Mouse (Mus musculus) embryonic facial prominence, embryonic 14.5 days (tissue): ENCODE results near the gene Spock2. TPM values are rescaled to one million over a fixed set of nuclear protein-coding genes. Genes with fewer than 3 reads are reported as not detected.

ENCODE experiments used
- ATAC-seq: fragments of 200-750 bp; cut with Nextera tagmentation; 2 replicates; pipeline ENCODE4 v1.8.0; 2017; ENCODE audit warnings: low read depth, moderate number of reproducible peaks, moderate TSS enrichment
- DNase-seq: peaks from one replicate; pipeline ENCODE4 v3.0.0-alpha.2; 2015; ENCODE audit warnings: low spot score
- H3K27ac ChIP-seq: fragments of 300-500 bp; sonication (generic); replicated peaks from 2 replicates; pipeline ENCODE4 v1.5.1; 2014; ENCODE audit warnings: low read depth, mild to moderate bottlenecking, low read length, moderate library complexity
- H3K27me3 ChIP-seq: fragments of 300-500 bp; sonication (generic); replicated peaks from 2 replicates; pipeline ENCODE4 v1.6.1; 2014; ENCODE audit warnings: low read length; ENCODE audit not compliant: control insufficient read depth, insufficient read depth
- H3K36me3 ChIP-seq: fragments of 300-500 bp; sonication (generic); 2 replicates; pipeline ENCODE4 v1.6.1; 2014; ENCODE audit warnings: low read length, mixed read lengths; ENCODE audit not compliant: control insufficient read depth, insufficient read depth
- H3K4me1 ChIP-seq: fragments of 300-500 bp; sonication (generic); 2 replicates; pipeline ENCODE4 v1.6.1; 2014; ENCODE audit warnings: antibody characterized with exemption, low read length; ENCODE audit not compliant: control insufficient read depth, insufficient read depth
- H3K4me2 ChIP-seq: fragments of 300-500 bp; sonication (generic); 2 replicates; pipeline ENCODE4 v1.6.1; 2014; ENCODE audit warnings: low read depth, mild to moderate bottlenecking, low read length, moderate library complexity, mixed read lengths
- H3K4me3 ChIP-seq: fragments of 300-500 bp; sonication (generic); 2 replicates; pipeline ENCODE4 v1.5.1; 2014; ENCODE audit warnings: low read depth, mild to moderate bottlenecking, low read length
- H3K9ac ChIP-seq: fragments of 300-500 bp; sonication (generic); 2 replicates; pipeline ENCODE4 v1.6.1; 2014; ENCODE audit warnings: low read depth, mild to moderate bottlenecking, low read length, moderate library complexity, mixed read lengths
- H3K9me3 ChIP-seq: fragments of 300-500 bp; sonication (generic); 2 replicates; pipeline ENCODE4 v1.6.1; 2016; ENCODE audit warnings: low read length; ENCODE audit not compliant: control insufficient read depth
- WGBS: fragments of 180-500 bp; shearing (Covaris S2); extraction: QIAGEN DNeasy Blood & Tissue Kit; methylation state at CpG from one replicate; pipeline ENCODE4 v1.1.7; 2014; 5-methylcytosine and 5-hydroxymethylcytosine counted together
- polyA plus RNA-seq: library from polyadenylated mRNA; unstranded; fragments of >200 nt; fragmentation: Nextera tagmentation; extraction: Ambion mirVana; gene quantifications from 2 replicates; pipeline ENCODE4 v1.2.1, GENCODE M21; 2014

Spock2 gene
- polyA plus RNA-seq, 1 experiment from 2014 or later: 8.8 TPM

DNA sequence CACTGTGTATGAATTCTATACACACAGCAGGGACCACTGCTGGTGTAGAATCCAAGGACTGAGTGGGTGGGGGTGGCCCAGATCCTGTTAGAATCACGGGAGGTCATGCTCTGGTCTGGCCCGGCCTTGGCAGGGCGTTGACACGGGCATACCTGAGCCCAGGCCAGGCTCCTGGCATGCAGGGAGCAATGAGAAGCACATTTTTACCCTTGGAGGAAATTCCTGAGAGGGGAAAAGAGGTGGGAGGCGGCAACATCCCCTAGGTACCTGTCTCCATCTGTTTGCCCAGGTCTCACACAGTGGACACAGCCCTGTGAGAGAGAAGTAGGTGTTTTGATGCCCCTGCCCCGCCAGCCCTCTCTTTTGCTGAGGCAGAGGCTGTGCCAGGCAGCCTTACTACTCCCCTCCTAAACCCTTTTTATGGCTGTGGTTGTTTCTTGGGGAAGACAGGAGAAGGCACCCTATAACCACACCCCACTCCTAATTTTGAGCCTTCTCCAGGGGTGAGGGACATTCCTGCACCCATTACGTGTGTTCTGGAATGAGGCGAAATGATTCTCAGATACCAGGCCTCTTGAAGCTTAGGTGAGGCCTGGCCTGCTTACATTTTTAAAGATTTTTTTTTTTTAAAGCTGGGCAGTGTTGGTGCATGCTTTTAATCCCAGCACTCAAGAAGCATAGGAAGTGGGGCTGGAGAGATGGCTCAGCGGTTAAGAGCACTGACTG, 8.1 kb downstream of the Spock2 start:
- H3K9ac ChIP-seq: no peak overlapping the region
- no peak overlapping the region for H3K4me3 ChIP-seq
- no peaks in the 10 kb centered on the region; the same call in 1 of the 2 replicates for H3K27me3 ChIP-seq
- WGBS: 88% methylated on average over 9 of the region's 9 CpGs
- H3K4me1 ChIP-seq: peaks cover 9% of the 10 kb centered on the region
- DNase-seq (no peak), ATAC-seq (no peak)
- H3K9me3 ChIP-seq: no peaks in the 10 kb centered on the region
- H3K36me3 ChIP-seq: no peaks in the 10 kb centered on the region
- H3K4me2 ChIP-seq: no peak overlapping the region
- H3K27ac ChIP-seq: no peak overlapping the region

- no peak overlapping the region for H3K27ac ChIP-seq
Measured at GRCm38 (mm10) chr10:60115345-60116185, 9.5 kb downstream of the Spock2 start.

DNA sequence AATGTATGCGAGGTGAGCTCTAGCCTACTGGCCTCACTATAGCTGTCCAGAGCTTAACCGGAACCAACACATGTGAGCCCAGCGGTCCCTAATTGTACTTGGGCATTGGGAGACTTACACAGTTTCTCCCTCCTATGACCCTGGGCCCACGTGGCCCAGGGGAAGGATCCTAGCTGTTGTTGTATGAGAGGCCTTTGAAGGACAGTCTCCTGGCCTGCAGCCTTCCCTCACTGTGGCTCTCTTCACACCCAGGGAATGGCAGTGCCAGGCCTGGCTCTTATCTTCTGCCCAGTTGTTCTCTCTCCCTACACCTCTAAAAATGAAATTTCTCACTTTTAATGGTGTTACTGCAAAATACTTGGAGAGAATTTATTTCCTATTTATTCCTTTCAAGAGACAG, 11.0 kb downstream of the Spock2 start:
- Histone ChIP-seq H3K36me3 (no peaks in the 10 kb centered on the region), H3K4me1 (peaks cover 9% of the 10 kb centered on the region), H3K27me3 (no peaks in the 10 kb centered on the region), H3K9me3 (no peaks in the 10 kb centered on the region), H3K4me3 (no peak overlapping the region), H3K9ac (no peak overlapping the region), H3K27ac (no peak overlapping the region), H3K4me2 (no peak overlapping the region)
- WGBS: 50% methylated on average over 4 of the region's 4 CpGs
- DNase-seq (no peak), ATAC-seq (no peak)

More at GRCm38 (mm10) chr10:60115345-60116185, 9.5 kb downstream of the Spock2 start:
- peak overlapping the region; percentile 40 for H3K4me2 ChIP-seq
- no peak overlapping the region for H3K4me3 ChIP-seq
- H3K9me3 ChIP-seq: no peaks in the 10 kb centered on the region
- peak; percentile 83 for ATAC-seq
- no peaks in the 10 kb centered on the region for H3K36me3 ChIP-seq
- peak overlapping the region; percentile 15; the same call in 1 of the 2 replicates for H3K9ac ChIP-seq
- no peaks in the 10 kb centered on the region for H3K27me3 ChIP-seq
- H3K4me1 ChIP-seq: peaks cover 9% of the 10 kb centered on the region
- DNase-seq: peak; percentile 85
- WGBS: 13% methylated on average over 10 of the region's 14 CpGs

GRCm38 (mm10) chr10:60118464-60118863, 12.4 kb downstream of the Spock2 start:
- no peak overlapping the region for H3K4me2 ChIP-seq
- ATAC-seq (no peak), DNase-seq (no peak)
- no peak overlapping the region for H3K9ac ChIP-seq
- no peaks in the 10 kb centered on the region for H3K27me3 ChIP-seq
- H3K27ac ChIP-seq: no peak overlapping the region
- no peaks in the 10 kb centered on the region for H3K9me3 ChIP-seq
- H3K4me1 ChIP-seq: peaks cover 9% of the 10 kb centered on the region
- H3K4me3 ChIP-seq: no peak overlapping the region
- H3K36me3 ChIP-seq: no peaks in the 10 kb centered on the region
- WGBS: 55% methylated on average over 7 of the region's 7 CpGs

GRCm38 (mm10) chr10:60120630-60121029, 14.6 kb downstream of the Spock2 start:
- H3K9me3 ChIP-seq: no peaks in the 10 kb centered on the region
- no peak overlapping the region for H3K27ac ChIP-seq
- DNase-seq (no peak), ATAC-seq (no peak)
- peaks cover 3% of the 10 kb centered on the region for H3K4me1 ChIP-seq
- H3K27me3 ChIP-seq: no peaks in the 10 kb centered on the region
- H3K4me3 ChIP-seq: no peak overlapping the region
- H3K36me3 ChIP-seq: no peaks in the 10 kb centered on the region
- WGBS: 78% methylated on average over 4 of the region's 4 CpGs
- H3K4me2 ChIP-seq: no peak overlapping the region
- no peak overlapping the region for H3K9ac ChIP-seq

GRCm38 (mm10) chr10:60124078-60124477, 18.1 kb downstream of the Spock2 start:
- 59% methylated on average over 6 of the region's 6 CpGs for WGBS

GRCm38 (mm10) chr10:60125529-60126327, 19.7 kb downstream of the Spock2 start:
- Histone ChIP-seq H3K4me2 (peak overlapping the region; percentile 34), H3K9me3 (no peaks in the 10 kb centered on the region), H3K36me3 (no peaks in the 10 kb centered on the region), H3K4me3 (no peak overlapping the region; the same call in 1 of the 2 replicates), H3K27me3 (no peaks in the 10 kb centered on the region), H3K4me1 (no peaks in the 10 kb centered on the region), H3K9ac (no peak overlapping the region), H3K27ac (no peak overlapping the region)
- ATAC-seq (no peak; the same call in 1 of the 2 replicates), DNase-seq (no peak)
- WGBS: 27% methylated on average over 19 of the region's 22 CpGs

More at GRCm38 (mm10) chr10:60124078-60124477, 18.1 kb downstream of the Spock2 start:
- ATAC-seq (no peak), DNase-seq (no peak)
- no peak overlapping the region for H3K27ac ChIP-seq
- no peaks in the 10 kb centered on the region for H3K27me3 ChIP-seq
- H3K9me3 ChIP-seq: no peaks in the 10 kb centered on the region
- H3K36me3 ChIP-seq: no peaks in the 10 kb centered on the region
- H3K9ac ChIP-seq: no peak overlapping the region
- H3K4me1 ChIP-seq: no peaks in the 10 kb centered on the region
- H3K4me2 ChIP-seq: no peak overlapping the region
- no peak overlapping the region for H3K4me3 ChIP-seq

GRCm38 (mm10) chr10:60128287-60128686, 22.3 kb downstream of the Spock2 start:
- no peak for ATAC-seq
- no peak for DNase-seq
- Histone ChIP-seq H3K27me3 (no peaks in the 10 kb centered on the region), H3K4me1 (peaks cover 2% of the 10 kb centered on the region; the same call in 1 of the 2 replicates), H3K27ac (no peak overlapping the region), H3K9me3 (no peaks in the 10 kb centered on the region), H3K9ac (no peak overlapping the region), H3K4me2 (no peak overlapping the region), H3K36me3 (no peaks in the 10 kb centered on the region), H3K4me3 (no peak overlapping the region)
- WGBS: 83% methylated on average over 9 of the region's 9 CpGs
